Mouse (Mus musculus) splenic B cell, adult 2 months (primary cell): Measurements from ENCODE around the gene Ddi2.

ENCODE experiments used
- DNase-seq: peaks from one replicate; pipeline ENCODE4 v3.0.0-alpha.2; 2011; ENCODE audit warnings: low read depth, low spot score
- H3K27me3 ChIP-seq: 2 replicates; pipeline ENCODE4 v1.6.1; 2012; ENCODE audit warnings: mild to moderate bottlenecking, low read length, moderate library complexity, mixed read lengths; ENCODE audit not compliant: control insufficient read depth, poor library complexity, insufficient read depth, severe bottlenecking
- H3K36me3 ChIP-seq: 2 replicates; pipeline ENCODE4 v1.6.1; 2012; ENCODE audit warnings: mild to moderate bottlenecking, low read length, moderate library complexity, mixed read lengths; ENCODE audit not compliant: control insufficient read depth, poor library complexity, insufficient read depth, severe bottlenecking

Ddi2 gene

GRCm38 (mm10) chr4:141755375-141755930 is 32.2 kb upstream of the Ddi2 start:
- H3K36me3 ChIP-seq = no peaks in the 10 kb centered on the region
- no peak for DNase-seq
- no peaks in the 10 kb centered on the region for H3K27me3 ChIP-seq

GRCm38 (mm10) chr4:141752076-141752421 is 28.8 kb upstream of the Ddi2 start:
- no peaks in the 10 kb centered on the region for H3K36me3 ChIP-seq
- no peaks in the 10 kb centered on the region for H3K27me3 ChIP-seq
- DNase-seq = no peak

- H3K27me3 ChIP-seq = no peaks in the 10 kb centered on the region
- H3K36me3 ChIP-seq = no peaks in the 10 kb centered on the region
- DNase-seq = no peak
Measured at GRCm38 (mm10) chr4:141751419-141752075, 28.3 kb upstream of the Ddi2 start.

GRCm38 (mm10) chr4:141750826-141751225 is 27.6 kb upstream of the Ddi2 start:
- H3K36me3 ChIP-seq = no peaks in the 10 kb centered on the region
- no peak for DNase-seq
- no peaks in the 10 kb centered on the region for H3K27me3 ChIP-seq

- DNase-seq = no peak
- Histone ChIP-seq H3K27me3 (no peaks in the 10 kb centered on the region), H3K36me3 (no peaks in the 10 kb centered on the region)
Measured at GRCm38 (mm10) chr4:141749557-141749956, 26.3 kb upstream of the Ddi2 start.

GRCm38 (mm10) chr4:141746578-141747346 is 23.5 kb upstream of the Ddi2 start, which contains the start of gene Agmat:
TSS of gene Agmat (plus strand) at chr4:141746672.
- DNase-seq = no peak
- H3K36me3 ChIP-seq = no peaks in the 10 kb centered on the region
- no peaks in the 10 kb centered on the region for H3K27me3 ChIP-seq

- no peak for DNase-seq
- no peaks in the 10 kb centered on the region for H3K36me3 ChIP-seq
- no peaks in the 10 kb centered on the region for H3K27me3 ChIP-seq
Measured at GRCm38 (mm10) chr4:141742381-141742780, 19.2 kb upstream of the Ddi2 start.

GRCm38 (mm10) chr4:141741856-141742255 is 18.6 kb upstream of the Ddi2 start:
- DNase-seq = no peak
- Histone ChIP-seq H3K27me3 (no peaks in the 10 kb centered on the region), H3K36me3 (no peaks in the 10 kb centered on the region)

GRCm38 (mm10) chr4:141738015-141738414 is 14.8 kb upstream of the Ddi2 start:
- DNase-seq = no peak
- Histone ChIP-seq H3K27me3 (no peaks in the 10 kb centered on the region), H3K36me3 (no peaks in the 10 kb centered on the region)

GRCm38 (mm10) chr4:141736856-141737255 is 13.6 kb upstream of the Ddi2 start:
- H3K36me3 ChIP-seq = no peaks in the 10 kb centered on the region
- H3K27me3 ChIP-seq = no peaks in the 10 kb centered on the region
- DNase-seq = no peak

GRCm38 (mm10) chr4:141735206-141735560 is 12.0 kb upstream of the Ddi2 start:
- Histone ChIP-seq H3K27me3 (no peaks in the 10 kb centered on the region), H3K36me3 (no peaks in the 10 kb centered on the region)
- DNase-seq = no peak

- peak; percentile 95 for DNase-seq
- Histone ChIP-seq H3K27me3 (no peaks in the 10 kb centered on the region), H3K36me3 (no peaks in the 10 kb centered on the region)
Measured at GRCm38 (mm10) chr4:141734446-141735205, 11.4 kb upstream of the Ddi2 start.

- Histone ChIP-seq H3K27me3 (no peaks in the 10 kb centered on the region), H3K36me3 (no peaks in the 10 kb centered on the region)
Measured at GRCm38 (mm10) chr4:141731766-141732165, 8.5 kb upstream of the Ddi2 start.

GRCm38 (mm10) chr4:141730401-141730800 is 7.2 kb upstream of the Ddi2 start:
- no peak for DNase-seq
- no peaks in the 10 kb centered on the region for H3K27me3 ChIP-seq
- H3K36me3 ChIP-seq = no peaks in the 10 kb centered on the region

More at GRCm38 (mm10) chr4:141731766-141732165, 8.5 kb upstream of the Ddi2 start:
- DNase-seq = no peak

GRCm38 (mm10) chr4:141729266-141729665 is 6.0 kb upstream of the Ddi2 start:
- Histone ChIP-seq H3K36me3 (no peaks in the 10 kb centered on the region), H3K27me3 (no peaks in the 10 kb centered on the region)
- no peak for DNase-seq
